Mouse (Mus musculus) heart, postnatal 4 days (tissue): ENCODE measurements around the gene Rack1. TPM values are rescaled to one million over a fixed set of nuclear protein-coding genes. Genes with fewer than 3 reads are reported as not detected.
"Not testable (repeated sequence)": the region's sequence is repeated elsewhere in the genome, so short reads cannot be mapped to it uniquely, and the experiment has no call there.

Experiments
- DNase-seq: peaks from one replicate; pipeline ENCODE4 v3.0.0; 2021
- total RNA-seq, 2 experiments: library from RNA; stranded (reverse); gene quantifications; 2 replicates each; pipeline ENCODE4 v1.2.3; 2021

The Rack1 gene
- total RNA-seq, 2 experiments from 2014 or later, result 642 to 663 TPM

DNA sequence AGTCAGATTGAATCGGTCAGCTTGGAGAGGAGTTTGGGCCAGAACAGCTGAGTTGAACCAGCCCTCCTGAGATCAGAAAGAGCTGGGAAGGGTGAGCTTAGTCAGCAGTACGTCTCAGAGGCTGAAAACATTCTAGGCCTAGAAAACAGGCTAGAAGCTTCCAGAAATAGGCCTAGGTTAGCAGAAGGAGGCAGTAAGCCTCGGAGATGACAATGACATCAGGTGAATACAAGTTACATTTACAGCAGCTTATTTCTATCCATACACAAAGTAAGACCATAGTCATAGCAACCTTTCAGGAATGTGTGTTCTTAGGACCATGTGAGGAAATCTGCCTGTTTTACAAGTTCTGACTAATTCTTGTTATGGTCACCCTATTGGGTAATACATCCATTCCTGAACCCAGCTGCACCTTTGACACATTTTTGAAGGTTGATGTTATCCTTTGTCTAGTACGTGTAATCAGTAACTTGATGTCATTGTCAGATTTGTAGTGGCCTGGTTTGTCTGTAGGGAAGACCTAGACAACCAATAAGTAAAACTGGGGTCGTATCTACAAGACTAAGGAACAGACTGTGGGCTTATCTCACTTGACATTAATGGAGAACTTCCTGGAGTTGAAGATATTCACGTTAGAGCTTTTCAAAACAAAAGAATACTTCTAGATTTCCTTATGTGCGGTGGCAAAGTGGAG, 19.6 kb downstream of the Rack1 start:
- DNase-seq, result no peak

DNA sequence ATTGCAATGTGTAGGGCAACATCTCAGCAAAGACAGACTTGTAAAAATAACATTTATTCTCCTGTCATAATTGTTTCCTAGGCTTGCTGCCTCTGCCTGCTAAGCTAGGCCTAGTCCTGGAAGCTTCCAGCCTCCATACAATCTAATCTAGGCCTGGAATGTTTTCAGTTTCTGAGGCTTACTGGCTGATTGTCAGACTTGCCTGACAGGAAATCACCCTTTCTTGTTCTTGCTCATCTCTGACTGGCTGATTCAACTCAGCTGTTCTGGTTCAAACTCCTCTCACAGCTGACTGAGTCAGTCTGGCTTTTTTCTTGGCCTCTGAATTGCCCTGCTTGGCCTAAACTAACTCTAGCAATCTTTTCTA, 20.2 kb downstream of the Rack1 start:
- DNase-seq, result no peak

DNA sequence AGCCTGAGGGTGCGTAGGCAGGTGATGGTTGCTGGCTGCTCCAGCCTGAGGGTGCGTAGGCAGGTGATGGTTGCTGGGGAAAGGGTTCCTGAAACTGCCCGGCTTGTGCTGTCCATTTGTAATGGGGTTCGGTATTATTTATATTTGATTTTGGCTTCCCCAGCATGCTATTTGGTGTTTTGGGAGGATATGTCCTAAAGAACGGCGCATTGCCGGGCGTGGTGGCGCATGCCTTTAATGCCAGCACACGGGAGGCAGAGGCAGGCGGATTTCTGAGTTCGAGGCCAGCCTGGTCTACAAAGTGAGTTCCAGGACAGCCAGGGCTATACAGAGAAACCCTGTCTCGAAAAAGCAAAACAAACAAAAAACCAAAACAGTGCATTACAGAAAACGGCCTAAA, 21.2 kb downstream of the Rack1 start:
- DNase-seq, result not testable (repeated sequence)

DNA sequence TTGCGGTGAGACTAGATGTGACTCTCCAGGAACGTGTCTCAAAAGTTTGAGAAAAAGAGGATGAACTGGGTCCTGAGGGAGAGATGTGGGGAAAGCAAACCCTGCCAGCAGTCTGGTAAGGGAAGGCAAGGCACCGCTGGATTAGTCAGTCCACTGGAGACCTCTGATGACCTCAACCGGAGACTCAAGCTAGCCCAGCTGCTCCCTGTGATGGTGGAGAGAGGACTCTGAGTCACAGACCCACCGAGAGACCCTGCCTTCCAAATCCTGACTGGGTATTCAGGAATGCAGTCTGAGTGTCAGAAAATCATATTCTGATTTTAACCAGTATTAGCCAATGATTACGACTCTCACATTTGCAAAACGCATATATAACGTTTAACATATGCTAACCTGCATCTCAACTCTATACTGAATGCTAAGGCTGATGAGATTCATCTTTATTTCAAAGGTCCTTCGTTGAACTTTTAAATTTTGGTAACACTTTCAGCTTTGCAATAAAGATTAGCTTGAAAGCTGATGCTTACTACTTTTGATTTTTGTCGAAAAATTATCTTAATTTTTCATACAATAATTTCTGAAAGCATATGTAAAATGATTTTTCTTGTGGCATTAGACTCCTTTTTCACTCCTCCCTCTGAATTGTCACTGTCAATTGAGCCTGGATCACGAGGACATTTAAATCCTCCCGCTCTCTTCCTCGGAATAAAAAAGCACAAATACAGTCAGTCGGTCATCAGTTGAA, 22.8 kb downstream of the Rack1 start:
- no peak for DNase-seq

DNA sequence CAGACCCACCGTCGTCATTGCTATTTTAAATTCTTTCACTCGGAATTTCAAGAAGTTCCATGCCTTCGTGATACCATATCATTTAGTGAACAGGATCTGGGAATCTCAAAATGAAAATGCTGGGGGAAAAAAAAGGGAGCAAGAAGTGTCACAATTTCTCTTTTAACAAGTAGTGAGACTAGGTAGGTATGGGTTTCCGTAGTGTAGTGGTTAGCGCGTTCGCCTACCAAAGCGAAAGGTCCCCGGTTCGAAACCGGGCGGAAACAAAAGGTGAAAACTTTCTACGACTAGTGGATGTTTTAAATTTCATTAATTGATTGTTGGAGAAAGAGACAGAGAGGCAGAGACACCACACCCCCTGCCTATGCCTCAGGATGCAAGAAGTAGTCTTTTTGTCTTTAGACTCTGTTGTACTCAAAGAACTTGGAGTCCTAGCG, 23.4 kb downstream of the Rack1 start:
- peak; percentile 70 for DNase-seq

DNA sequence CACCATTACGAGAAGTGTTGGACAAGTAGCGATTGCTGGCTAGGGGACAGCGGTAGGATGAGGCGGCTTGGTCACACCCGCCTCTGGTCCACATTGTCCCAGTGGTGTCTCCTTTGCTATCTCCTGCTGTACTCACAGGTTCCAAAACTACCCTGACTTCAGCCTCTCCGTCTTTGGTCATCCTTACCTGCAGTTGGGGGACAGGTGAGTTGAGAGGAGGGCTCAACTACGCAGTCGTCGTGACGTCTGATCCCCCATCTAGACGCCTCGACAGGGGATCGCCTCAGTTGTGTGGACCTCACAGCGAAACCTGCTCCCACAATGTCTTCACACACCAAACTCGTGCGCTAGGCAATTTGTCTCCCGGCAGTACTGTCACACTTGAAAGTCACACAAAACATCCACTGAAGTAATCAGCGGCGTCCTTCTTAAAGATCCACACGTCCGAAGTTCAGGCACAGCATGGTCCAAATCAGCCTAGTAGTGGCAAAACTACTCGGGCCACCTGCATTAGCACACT, 24.2 kb downstream of the Rack1 start:
- no peak for DNase-seq

DNA sequence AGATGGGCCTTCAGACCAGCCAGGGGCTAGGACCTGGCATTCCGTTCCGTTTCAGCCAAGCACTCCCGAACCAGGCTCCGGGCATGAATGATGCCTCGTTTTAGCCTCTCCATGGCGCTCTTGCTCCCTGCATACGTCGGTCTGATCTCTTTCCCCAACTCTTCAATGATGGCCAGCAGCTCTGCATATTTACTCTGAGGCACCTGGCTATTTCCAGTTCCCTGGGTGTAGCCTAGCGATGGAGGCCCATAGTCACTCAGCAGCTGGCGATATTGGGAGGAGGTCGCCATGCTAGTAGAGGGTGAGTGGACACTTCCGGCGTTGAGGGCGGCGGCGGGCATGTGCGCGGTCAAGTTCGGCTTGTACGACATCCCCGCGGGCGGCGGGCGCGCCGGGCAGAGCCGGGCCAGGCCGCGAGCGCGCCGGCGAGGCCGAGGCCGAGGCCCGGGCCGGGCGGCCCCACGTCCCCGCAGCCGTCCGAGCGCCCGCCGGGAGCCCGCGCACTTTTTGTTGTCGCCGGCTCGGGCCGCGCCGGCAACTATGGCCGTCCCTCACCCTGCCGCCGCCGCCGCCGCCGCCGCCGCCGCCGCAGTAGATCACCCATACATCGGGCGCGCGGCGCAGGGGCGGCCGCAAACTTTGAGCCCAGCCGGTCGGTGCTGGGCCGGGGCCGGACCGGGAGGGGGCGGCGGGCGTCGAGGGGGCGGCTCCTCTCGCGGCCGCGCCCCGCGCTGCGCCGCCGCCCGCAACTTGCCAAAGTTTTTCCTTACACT, 26.0 kb downstream of the Rack1 start, which contains the start of the genes Trim7 and Gm12184:
Gene Trim7, plus strand, starts transcription at position 162 of the 773 bp plus-strand sequence.
Gene Gm12184, minus strand, starts transcription at position 677 of the 773 bp plus-strand sequence.
- DNase-seq, result peak; percentile 37

DNA sequence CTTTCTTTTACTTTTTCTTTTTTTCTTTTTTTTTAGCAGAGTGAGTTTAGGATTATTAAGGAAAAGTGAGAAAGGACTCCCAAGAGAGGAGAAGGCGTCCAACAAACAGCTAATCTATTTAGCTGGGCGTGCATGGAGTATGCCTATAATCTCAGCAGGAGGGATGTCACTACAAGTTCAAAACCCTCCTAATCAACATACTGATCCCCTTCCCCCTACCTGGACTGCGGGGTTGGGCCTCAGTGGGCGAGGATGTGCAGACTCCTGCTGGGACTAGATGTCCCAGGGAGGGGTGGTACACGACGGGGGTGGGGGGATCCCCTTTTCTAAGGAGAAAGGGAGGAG, 26.6 kb downstream of the Rack1 start:
- no peak for DNase-seq

DNA sequence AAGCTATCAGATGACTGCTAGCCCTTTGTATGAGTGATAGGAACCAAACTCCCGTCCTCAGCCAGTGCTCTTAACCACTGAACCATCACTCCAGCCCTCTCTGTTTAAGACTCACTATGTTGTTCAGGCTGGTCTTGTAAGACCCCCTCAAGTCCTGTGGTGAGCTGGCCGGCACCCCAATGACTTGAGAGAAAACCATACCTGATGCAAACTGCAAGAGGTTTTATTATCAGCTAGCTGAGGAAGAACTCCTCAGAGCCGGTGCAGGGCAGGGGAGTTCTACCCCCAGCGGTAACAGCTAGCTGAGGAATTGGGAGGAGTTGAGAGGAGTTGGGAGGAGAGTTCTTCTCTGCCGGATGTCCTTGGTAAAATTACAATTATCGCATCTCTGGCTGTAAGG, 27.8 kb downstream of the Rack1 start:
- no peak for DNase-seq

DNA sequence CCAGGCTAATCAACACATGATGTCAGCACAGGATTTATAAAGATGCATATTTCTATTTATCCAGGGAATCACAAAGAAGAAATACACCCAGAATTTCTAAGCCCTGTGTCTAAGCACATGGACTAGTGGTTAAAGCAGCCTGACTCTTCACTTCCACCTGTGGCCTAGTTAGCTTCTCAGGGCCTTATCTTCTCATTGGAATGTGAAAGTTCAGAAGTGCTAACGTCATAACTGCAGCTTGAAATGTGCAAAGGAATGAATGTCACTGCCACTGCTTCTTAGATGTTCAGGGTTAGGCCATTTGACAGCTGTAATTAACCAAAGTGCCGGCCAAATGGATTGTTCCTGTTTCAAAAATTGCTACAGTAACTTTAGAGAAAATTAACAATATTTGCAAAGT, 30.1 kb downstream of the Rack1 start:
- DNase-seq, result no peak

DNA sequence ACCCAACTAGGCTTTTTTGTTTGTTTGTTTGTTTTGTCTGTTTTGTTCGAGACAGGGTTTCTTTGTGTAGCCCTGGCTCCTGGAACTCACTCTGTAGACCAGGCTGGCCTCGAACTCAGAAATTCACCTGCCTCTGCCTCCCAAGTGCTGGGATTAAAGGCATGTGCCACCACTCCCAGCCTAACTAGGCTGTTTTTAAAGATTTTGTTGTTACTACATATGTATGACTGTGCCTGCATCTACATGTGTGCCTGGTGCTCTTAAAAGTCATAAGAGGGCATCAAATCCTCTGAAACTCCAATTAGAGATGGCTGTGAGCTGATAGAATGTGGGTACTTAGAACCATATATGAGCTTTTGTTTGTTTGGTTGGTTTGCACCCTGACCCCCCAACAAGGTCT, 31.1 kb downstream of the Rack1 start:
- DNase-seq, result no peak

DNA sequence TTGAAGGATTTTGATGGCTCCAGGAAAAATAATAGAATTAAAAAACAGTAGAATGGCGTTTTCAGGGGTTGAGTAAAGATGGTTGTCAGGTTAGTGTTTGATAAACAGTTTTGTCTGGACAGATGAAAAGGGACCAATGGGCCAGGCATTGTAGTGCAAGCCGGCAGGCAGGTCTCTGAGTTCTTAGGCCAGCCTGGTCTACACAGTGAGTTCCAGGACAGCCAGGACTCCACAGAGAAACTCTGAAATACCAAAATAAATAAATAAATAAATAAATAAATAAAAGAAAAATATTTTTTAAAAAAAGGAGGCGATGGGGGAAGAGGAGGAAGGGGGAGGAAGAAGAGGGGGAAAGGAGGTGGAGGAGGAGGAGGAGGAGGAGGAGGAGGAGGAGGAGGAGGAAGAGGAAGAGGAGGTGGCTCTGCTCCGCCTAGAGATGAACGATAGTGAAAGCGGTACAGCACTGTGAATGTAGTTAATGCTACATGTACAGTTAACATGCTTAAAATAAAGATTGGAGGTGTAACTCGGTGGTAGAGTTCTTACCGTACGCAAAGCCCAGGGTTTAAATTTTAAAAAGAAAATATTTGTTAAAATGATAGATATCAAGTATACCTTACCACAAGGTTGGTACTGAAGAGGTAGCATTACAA, 33.1 kb downstream of the Rack1 start:
- DNase-seq, result no peak

DNA sequence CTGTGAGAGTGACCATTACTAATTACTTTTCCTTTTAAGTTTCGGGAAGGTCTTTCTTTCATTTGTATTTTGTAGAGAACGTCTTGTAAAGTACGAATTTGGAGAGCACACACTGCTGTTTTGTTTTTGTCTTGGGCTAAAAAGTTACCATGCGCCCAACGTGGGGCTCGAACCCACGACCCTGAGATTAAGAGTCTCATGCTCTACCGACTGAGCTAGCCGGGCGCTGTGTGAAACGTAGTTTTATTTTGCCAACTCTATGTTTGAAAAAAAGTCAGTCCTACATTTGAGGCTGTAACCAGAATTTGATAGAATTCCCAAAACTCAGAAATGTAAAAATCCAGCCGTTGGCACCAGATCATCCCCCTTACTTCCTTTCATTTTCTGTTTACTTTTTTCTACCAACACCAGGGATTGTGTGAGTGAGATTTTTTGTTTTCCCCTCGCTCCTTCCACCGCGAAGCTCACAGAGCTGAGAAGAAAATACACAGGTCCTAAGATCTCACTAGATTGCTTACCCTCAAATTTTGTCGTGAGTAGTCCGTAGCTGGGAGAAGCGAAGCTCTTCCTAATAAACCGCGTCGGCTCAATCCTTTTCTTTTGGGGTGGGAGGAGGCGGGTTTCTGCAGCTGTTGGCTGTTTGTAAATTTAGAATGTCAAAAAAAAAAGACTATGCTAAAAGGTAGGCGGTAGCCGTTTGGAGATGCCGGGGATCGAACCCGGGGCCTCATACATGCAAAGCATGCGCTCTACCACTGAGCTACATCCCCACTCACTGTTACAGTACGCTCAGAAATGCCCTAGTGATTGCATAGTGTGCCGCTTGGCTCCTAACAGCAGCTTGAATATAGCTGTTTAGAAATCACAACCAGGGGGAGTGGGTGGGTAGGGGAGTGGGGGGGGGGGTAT, 33.9 kb downstream of the Rack1 start:
- peak; percentile 93 for DNase-seq

DNA sequence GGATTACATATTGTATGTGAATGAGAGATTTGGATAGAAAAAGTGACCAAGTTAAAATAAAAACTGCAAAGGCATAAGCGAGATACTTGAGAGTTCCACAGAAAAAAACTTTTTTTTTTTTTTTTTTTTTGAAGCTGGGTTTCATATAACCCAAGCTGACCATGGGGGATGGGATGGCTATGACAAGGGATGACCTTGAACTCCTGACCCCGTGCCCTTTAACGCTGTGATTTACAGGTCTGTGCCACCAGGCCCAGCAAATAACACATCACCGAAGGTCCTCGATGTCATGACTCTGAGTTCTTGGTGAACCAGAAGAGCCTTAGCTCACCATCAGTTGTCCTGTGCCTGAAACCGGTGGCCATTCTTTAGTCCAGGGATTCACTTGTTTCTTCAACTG, 35.8 kb downstream of the Rack1 start:
- DNase-seq, result no peak

DNA sequence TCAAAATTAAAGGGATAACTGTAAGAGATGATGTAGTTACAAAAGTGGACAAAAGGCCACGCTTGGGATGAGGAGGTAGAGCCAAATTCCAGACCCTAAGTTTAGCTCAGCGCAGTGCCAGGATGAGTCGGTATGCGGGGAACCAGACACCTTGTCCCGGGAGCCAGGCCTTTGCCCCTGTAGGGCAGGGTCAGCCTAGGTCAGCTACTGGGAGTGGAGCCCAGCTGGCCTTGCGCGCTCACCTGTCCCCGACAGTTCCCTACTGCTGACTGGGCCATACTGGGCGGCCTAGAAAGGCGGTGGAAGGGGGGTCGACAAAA, 36.8 kb downstream of the Rack1 start:
- peak; percentile 41 for DNase-seq

DNA sequence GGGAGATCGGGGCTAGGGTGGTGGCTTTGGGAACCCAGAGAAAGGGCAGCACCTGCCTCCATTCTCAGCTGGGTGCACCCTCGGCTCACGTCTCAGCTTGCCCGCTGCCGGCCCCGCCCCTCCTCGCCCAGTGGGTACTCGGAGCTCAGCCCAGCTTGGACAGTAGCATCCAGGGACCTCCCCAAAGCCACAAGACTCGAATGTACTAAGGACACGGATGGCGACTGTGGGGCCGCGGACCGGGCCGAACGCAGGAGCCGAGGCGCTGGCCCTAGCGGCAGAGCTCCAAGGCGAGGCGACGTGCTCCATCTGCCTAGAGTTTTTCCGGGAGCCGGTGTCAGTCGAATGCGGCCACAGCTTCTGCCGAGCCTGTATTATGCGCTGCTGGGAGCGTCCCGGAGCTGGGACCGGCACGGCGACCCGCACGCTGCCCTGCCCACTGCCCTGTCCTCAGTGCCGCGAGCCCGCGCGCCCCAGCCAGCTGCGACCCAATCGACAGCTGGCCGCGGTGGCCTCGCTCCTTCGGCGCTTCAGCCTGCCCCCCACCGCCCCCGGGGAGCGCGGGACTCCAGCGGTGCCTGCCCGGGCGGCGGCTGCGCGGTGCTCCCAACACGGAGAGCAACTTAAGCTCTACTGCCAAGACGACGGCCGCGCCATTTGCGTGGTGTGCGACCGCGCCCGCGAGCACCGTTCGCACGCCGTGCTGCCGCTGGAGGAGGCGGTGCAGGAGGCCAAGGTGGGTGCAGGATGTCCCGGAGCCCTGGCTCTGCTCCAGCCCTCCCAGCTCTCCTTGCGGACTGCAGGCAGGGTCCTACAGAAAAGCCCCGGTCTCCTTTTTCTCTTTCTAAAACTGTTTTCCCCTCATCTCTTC, 37.4 kb downstream of the Rack1 start:
- peak; percentile 72 for DNase-seq

DNA sequence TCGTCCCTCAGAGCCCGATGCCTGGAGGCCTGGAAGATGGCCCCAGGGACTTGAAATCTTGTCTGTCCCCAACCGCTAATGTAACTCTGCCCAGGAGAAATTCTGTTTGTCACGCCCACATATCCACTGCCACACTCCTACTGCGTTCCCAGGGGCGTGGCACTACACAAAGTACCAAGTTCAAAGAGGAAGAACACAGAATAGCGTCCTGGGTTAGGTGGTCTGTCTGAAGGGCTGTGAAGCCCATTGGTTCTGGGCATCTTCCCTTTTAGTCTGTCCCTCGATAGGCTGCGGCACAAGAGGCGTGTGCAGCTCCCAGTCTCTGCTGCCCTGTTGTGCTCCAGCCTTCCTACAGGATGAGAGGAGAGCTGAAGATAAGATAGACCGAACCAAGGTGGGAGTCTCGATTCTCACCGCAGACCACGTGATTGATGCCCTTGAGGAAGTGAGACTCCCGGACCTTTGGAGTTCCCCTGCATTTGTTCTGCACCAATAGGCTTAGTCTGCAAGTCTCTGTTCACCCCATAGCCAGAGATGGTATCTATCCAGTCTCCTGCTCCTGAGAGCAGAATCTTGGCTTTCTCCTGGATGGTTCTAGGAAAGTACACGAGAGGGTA, 38.2 kb downstream of the Rack1 start:
- no peak for DNase-seq

DNA sequence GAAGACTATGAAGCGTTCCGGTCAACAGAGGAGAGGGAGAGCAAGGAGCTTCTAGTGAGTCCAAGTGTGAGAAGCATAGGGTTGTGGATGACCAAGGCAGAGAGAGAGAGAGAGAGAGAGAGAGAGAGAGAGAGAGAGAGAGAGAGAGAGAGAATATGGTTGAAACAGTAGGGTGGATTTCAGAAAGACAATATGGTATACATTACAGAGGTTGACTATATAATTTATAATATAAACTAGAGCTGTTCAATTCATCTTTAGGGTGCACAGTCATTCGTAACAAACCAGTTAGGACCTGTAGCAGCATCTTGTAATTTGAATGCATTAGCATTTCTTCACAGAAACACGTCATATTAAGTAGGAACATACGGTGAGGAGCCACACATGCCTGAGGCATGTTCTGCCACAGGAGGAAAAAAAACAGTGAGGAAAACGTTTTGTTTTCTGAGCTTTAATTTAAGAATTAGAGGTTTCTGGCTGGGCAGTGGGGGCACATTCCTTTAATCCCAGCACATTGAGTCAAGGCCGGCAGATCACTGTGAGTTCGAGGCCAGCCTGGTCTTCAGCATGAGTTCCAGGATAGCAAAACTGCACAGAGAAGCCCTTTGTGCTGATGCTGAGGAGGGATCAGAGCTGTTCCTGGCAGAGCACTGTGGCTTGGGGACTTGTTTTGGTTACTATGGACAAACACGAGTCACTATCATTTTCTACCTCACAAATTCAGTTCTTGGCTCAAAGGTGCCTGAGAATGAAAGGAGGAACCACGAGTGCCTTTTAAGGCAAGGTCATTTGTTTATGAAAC, 38.9 kb downstream of the Rack1 start:
- DNase-seq, result no peak

DNA sequence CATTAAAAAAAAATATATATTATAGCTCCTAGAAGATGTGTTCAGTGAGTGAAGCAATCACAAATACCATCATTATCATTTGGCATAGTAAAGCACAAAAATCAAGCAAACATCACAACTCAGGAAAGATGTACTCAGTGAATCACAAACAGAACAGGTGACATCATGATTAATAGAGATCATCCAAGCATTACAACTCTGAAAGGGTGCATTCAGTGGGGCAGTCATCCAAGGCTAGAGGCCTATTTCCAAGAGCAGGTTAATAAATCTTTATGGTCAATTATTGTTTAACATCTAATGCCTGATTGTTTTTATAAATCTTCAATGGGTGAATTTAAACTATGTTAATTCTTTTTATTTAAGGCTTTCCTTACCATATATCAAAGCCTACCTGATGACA, 40.7 kb downstream of the Rack1 start:
- no peak for DNase-seq
